Mouse (Mus musculus): Measurements from ENCODE around the gene Ivl. TPM values are rescaled to one million over a fixed set of nuclear protein-coding genes. Genes with fewer than 3 reads are reported as not detected.

The Ivl gene
- polyA plus RNA-seq, 1 experiment from 2014 or later, result 0.14 TPM

Other genes with a start within 250 kb of the Ivl start
- not detected in 2 replicates for gene Sprr2d, start 234.6 kb downstream of the Ivl start, polyA plus RNA-seq (2015; fragmentation: Nextera tagmentation; extraction: Ambion mirVana)
- gene Sprr2e, start 221.6 kb downstream of the Ivl start, polyA plus RNA-seq (2015; fragmentation: Nextera tagmentation; extraction: Ambion mirVana), result not detected in 2 replicates
- gene Sprr2f, start 208.5 kb downstream of the Ivl start, polyA plus RNA-seq (2015; fragmentation: Nextera tagmentation; extraction: Ambion mirVana), result 0.35 TPM in 1 of 2 replicates, not detected in the other
- gene Sprr2h, start 188.1 kb downstream of the Ivl start, polyA plus RNA-seq (2015; fragmentation: Nextera tagmentation; extraction: Ambion mirVana), result not detected in 2 replicates
- gene Sprr2i, start 165.7 kb downstream of the Ivl start, polyA plus RNA-seq (2015; fragmentation: Nextera tagmentation; extraction: Ambion mirVana), result not detected in 2 replicates
- gene Sprr2j-ps, start 155.7 kb downstream of the Ivl start, polyA plus RNA-seq (2015; fragmentation: Nextera tagmentation; extraction: Ambion mirVana), result not detected in 2 replicates
- 3.8 and 18.9 TPM in 2 replicates for gene Gm9774, start 144.3 kb downstream of the Ivl start, polyA plus RNA-seq (2015; fragmentation: Nextera tagmentation; extraction: Ambion mirVana)
- not detected in 2 replicates for gene Sprr2k, start 141.2 kb downstream of the Ivl start, polyA plus RNA-seq (2015; fragmentation: Nextera tagmentation; extraction: Ambion mirVana)
- 0.19 TPM in 1 of 2 replicates, not detected in the other for gene Sprr1b, start 134.9 kb downstream of the Ivl start, polyA plus RNA-seq (2015; fragmentation: Nextera tagmentation; extraction: Ambion mirVana)
- not detected in 2 replicates for gene Sprr3, start 115.0 kb downstream of the Ivl start, polyA plus RNA-seq (2015; fragmentation: Nextera tagmentation; extraction: Ambion mirVana)
- 1.2 and 1.6 TPM in 2 replicates for gene Sprr1a, start 87.8 kb downstream of the Ivl start, polyA plus RNA-seq (2015; fragmentation: Nextera tagmentation; extraction: Ambion mirVana)
- not detected in 2 replicates for gene Sprr4, start 73.2 kb downstream of the Ivl start, polyA plus RNA-seq (2015; fragmentation: Nextera tagmentation; extraction: Ambion mirVana)
- not detected in 2 replicates for gene 2310046K23Rik, start 39.2 kb downstream of the Ivl start, polyA plus RNA-seq (2015; fragmentation: Nextera tagmentation; extraction: Ambion mirVana)
- gene Smcp, start 15.3 kb upstream of the Ivl start, polyA plus RNA-seq (2015; fragmentation: Nextera tagmentation; extraction: Ambion mirVana), result not detected in 2 replicates
- not detected in 2 replicates for gene 2210017I01Rik, start 33.8 kb upstream of the Ivl start, polyA plus RNA-seq (2015; fragmentation: Nextera tagmentation; extraction: Ambion mirVana)
- not detected in 2 replicates for gene Lce6a, start 47.9 kb upstream of the Ivl start, polyA plus RNA-seq (2015; fragmentation: Nextera tagmentation; extraction: Ambion mirVana)
- gene Lce1a1, start 74.6 kb upstream of the Ivl start, polyA plus RNA-seq (2015; fragmentation: Nextera tagmentation; extraction: Ambion mirVana), result not detected in 2 replicates
- not detected in 2 replicates for gene Lce1b, start 83.2 kb upstream of the Ivl start, polyA plus RNA-seq (2015; fragmentation: Nextera tagmentation; extraction: Ambion mirVana)
- gene Lce1a2, start 96.6 kb upstream of the Ivl start, polyA plus RNA-seq (2015; fragmentation: Nextera tagmentation; extraction: Ambion mirVana), result not detected in 2 replicates
- not detected in 2 replicates for gene Lce1c, start 105.5 kb upstream of the Ivl start, polyA plus RNA-seq (2015; fragmentation: Nextera tagmentation; extraction: Ambion mirVana)
- not detected in 2 replicates for gene Lce1d, start 113.5 kb upstream of the Ivl start, polyA plus RNA-seq (2015; fragmentation: Nextera tagmentation; extraction: Ambion mirVana)
- not detected in 2 replicates for gene Lce1e, start 135.3 kb upstream of the Ivl start, polyA plus RNA-seq (2015; fragmentation: Nextera tagmentation; extraction: Ambion mirVana)
- gene Lce1f, start 146.6 kb upstream of the Ivl start, polyA plus RNA-seq (2015; fragmentation: Nextera tagmentation; extraction: Ambion mirVana), result not detected in 2 replicates
- not detected in 2 replicates for gene Gm38119, start 165.4 kb upstream of the Ivl start, polyA plus RNA-seq (2015; fragmentation: Nextera tagmentation; extraction: Ambion mirVana)
- gene Lce1g, start 178.6 kb upstream of the Ivl start, polyA plus RNA-seq (2015; fragmentation: Nextera tagmentation; extraction: Ambion mirVana), result 0.16 TPM in 1 of 2 replicates, not detected in the other
- gene Lce1h, start 191.3 kb upstream of the Ivl start, polyA plus RNA-seq (2015; fragmentation: Nextera tagmentation; extraction: Ambion mirVana), result not detected in 2 replicates
- not detected in 2 replicates for gene Lce1i, start 205.2 kb upstream of the Ivl start, polyA plus RNA-seq (2015; fragmentation: Nextera tagmentation; extraction: Ambion mirVana)
- gene Lce1j, start 216.8 kb upstream of the Ivl start, polyA plus RNA-seq (2015; fragmentation: Nextera tagmentation; extraction: Ambion mirVana), result not detected in 2 replicates
- gene Lce1k, start 234.2 kb upstream of the Ivl start, polyA plus RNA-seq (2015; fragmentation: Nextera tagmentation; extraction: Ambion mirVana), result not detected in 2 replicates

All from heart, embryonic 16.5 days (tissue).